Mouse (Mus musculus) liver, embryonic 11.5 days (tissue): ENCODE results near the gene Pla1a. TPM values are rescaled to one million over a fixed set of nuclear protein-coding genes. Genes with fewer than 3 reads are reported as not detected.
"Not testable (repeated sequence)": the region's sequence is repeated elsewhere in the genome, so short reads cannot be mapped to it uniquely, and the experiment has no call there.

Source experiments
- ATAC-seq: fragments of 200-750 bp; cut with Nextera tagmentation; replicated peaks from 2 replicates; pipeline ENCODE4 v1.8.0; 2017; ENCODE audit warnings: moderate number of reproducible peaks, mild to moderate bottlenecking, moderate TSS enrichment, moderate library complexity; ENCODE audit not compliant: low FRiP score
- DNase-seq: peaks from one replicate; pipeline ENCODE4 v3.0.0-alpha.2; 2017; ENCODE audit warnings: low spot score
- H3K27ac ChIP-seq: fragments of 300-500 bp; sonication (generic); 2 replicates; pipeline ENCODE4 v1.5.1; 2014; ENCODE audit warnings: mild to moderate bottlenecking, low read depth, low read length, control low read depth
- H3K27me3 ChIP-seq: fragments of 300-500 bp; sonication (generic); replicated peaks from 2 replicates; pipeline ENCODE4 v1.6.1; 2014; ENCODE audit warnings: low read length, mixed read lengths; ENCODE audit not compliant: control insufficient read depth, insufficient read depth
- H3K36me3 ChIP-seq: fragments of 300-500 bp; sonication (generic); 2 replicates; pipeline ENCODE4 v1.6.1; 2014; ENCODE audit warnings: mild to moderate bottlenecking, low read length, moderate library complexity, mixed read lengths; ENCODE audit not compliant: control insufficient read depth, insufficient read depth
- H3K4me1 ChIP-seq: fragments of 300-500 bp; sonication (generic); replicated peaks from 2 replicates; pipeline ENCODE4 v1.6.1; 2014; ENCODE audit warnings: low read length, mixed read lengths; ENCODE audit not compliant: control insufficient read depth, insufficient read depth
- H3K4me2 ChIP-seq: fragments of 300-500 bp; sonication (generic); 2 replicates; pipeline ENCODE4 v1.6.1; 2014; ENCODE audit warnings: mild to moderate bottlenecking, control low read depth, moderate library complexity
- H3K4me3 ChIP-seq: fragments of 300-500 bp; sonication (generic); 2 replicates; pipeline ENCODE4 v1.5.1; 2014; ENCODE audit warnings: low read depth, low read length, control low read depth
- H3K9ac ChIP-seq: fragments of 300-500 bp; sonication (generic); 2 replicates; pipeline ENCODE4 v1.6.1; 2014; ENCODE audit warnings: low read depth, low read length, control low read depth
- H3K9me3 ChIP-seq: fragments of 300-500 bp; sonication (generic); 2 replicates; pipeline ENCODE4 v1.6.1; 2016; ENCODE audit warnings: low read length, inconsistent platforms, mixed read lengths; ENCODE audit not compliant: control insufficient read depth
- WGBS: fragments of 180-500 bp; shearing (Covaris S2); extraction: QIAGEN DNeasy Blood & Tissue Kit; methylation state at CpG from one replicate; pipeline ENCODE4 v1.1.7; 2014; 5-methylcytosine and 5-hydroxymethylcytosine counted together
- polyA plus RNA-seq: library from polyadenylated mRNA; unstranded; fragments of >200 nt; fragmentation: Nextera tagmentation; extraction: Ambion mirVana; gene quantifications from 2 replicates; pipeline ENCODE4 v1.2.1, GENCODE M21; 2014

The Pla1a gene
- polyA plus RNA-seq, 1 experiment from 2014 or later, result 1.4 TPM

GRCm38 (mm10) chr16:38453203-38453553 is 20.2 kb upstream of the Pla1a start:
- WGBS, result 33% methylated on average over 3 of the region's 3 CpGs
- Histone ChIP-seq H3K4me2 (peak overlapping the region; percentile 71), H3K4me1 (peaks cover 11% of the 10 kb centered on the region), H3K9ac (peak overlapping the region; percentile 90), H3K4me3 (peak overlapping the region; percentile 69), H3K27ac (peak overlapping the region; percentile 88), H3K27me3 (no peaks in the 10 kb centered on the region), H3K9me3 (no peaks in the 10 kb centered on the region), H3K36me3 (peaks cover 12% of the 10 kb centered on the region; the same call in 1 of the 2 replicates)
- DNase-seq (no peak), ATAC-seq (no peak)

GRCm38 (mm10) chr16:38452442-38453202 is 19.7 kb upstream of the Pla1a start, which contains the start of gene Adprh:
Adprh (minus strand) TSS chr16:38452703.
- H3K4me3 ChIP-seq, result peak within 1 kb of the TSS; percentile 69
- no peaks in the 10 kb centered on the region for H3K27me3 ChIP-seq
- H3K27ac ChIP-seq, result peak within 1 kb of the TSS; percentile 88
- H3K9ac ChIP-seq, result peak within 1 kb of the TSS; percentile 90
- no peaks in the 10 kb centered on the region for H3K9me3 ChIP-seq
- peak within 1 kb of the TSS; percentile 71 for H3K4me2 ChIP-seq
- peak; percentile 87 for DNase-seq
- H3K36me3 ChIP-seq, result peaks cover 17% of the 10 kb centered on the region
- peak; percentile 96 for ATAC-seq
- peaks cover 11% of the 10 kb centered on the region for H3K4me1 ChIP-seq
- under 1% methylated on average over 59 of the region's 61 CpGs for WGBS

- H3K9me3 ChIP-seq, result no peaks in the 10 kb centered on the region
- DNase-seq (no peak), ATAC-seq (no peak; the same call in 1 of the 2 replicates)
- peak overlapping the region; percentile 90 for H3K9ac ChIP-seq
- peak overlapping the region; percentile 88; the same call in 1 of the 2 replicates for H3K27ac ChIP-seq
- peak overlapping the region; percentile 69 for H3K4me3 ChIP-seq
- no peaks in the 10 kb centered on the region for H3K27me3 ChIP-seq
- peaks cover 11% of the 10 kb centered on the region for H3K4me1 ChIP-seq
- peaks cover 27% of the 10 kb centered on the region for H3K36me3 ChIP-seq
- H3K4me2 ChIP-seq, result peak overlapping the region; percentile 71
- 48% methylated on average over 12 of the region's 12 CpGs for WGBS
Measured at GRCm38 (mm10) chr16:38451421-38452205, 18.7 kb upstream of the Pla1a start.

GRCm38 (mm10) chr16:38450707-38451106 is 17.8 kb upstream of the Pla1a start:
- WGBS, result 82% methylated on average over 7 of the region's 7 CpGs
- ATAC-seq, result no peak
- peak overlapping the region; percentile 35 for H3K27ac ChIP-seq
- H3K36me3 ChIP-seq, result peaks cover 36% of the 10 kb centered on the region
- no peaks in the 10 kb centered on the region for H3K27me3 ChIP-seq
- H3K4me1 ChIP-seq, result peaks cover 11% of the 10 kb centered on the region
- DNase-seq, result no peak
- no peaks in the 10 kb centered on the region for H3K9me3 ChIP-seq
- H3K9ac ChIP-seq, result no peak overlapping the region
- H3K4me2 ChIP-seq, result peak overlapping the region; percentile 25; the same call in 1 of the 2 replicates
- H3K4me3 ChIP-seq, result no peak overlapping the region

GRCm38 (mm10) chr16:38448458-38448857 is 15.5 kb upstream of the Pla1a start:
- Histone ChIP-seq H3K4me2 (no peak overlapping the region), H3K4me1 (peaks cover 9% of the 10 kb centered on the region; the same call in 1 of the 2 replicates), H3K36me3 (peaks cover 50% of the 10 kb centered on the region), H3K27ac (no peak overlapping the region), H3K27me3 (no peaks in the 10 kb centered on the region), H3K4me3 (no peak overlapping the region), H3K9me3 (no peaks in the 10 kb centered on the region), H3K9ac (no peak overlapping the region)
- ATAC-seq (no peak), DNase-seq (no peak)
- 92% methylated on average over 12 of the region's 12 CpGs for WGBS

- H3K9me3 ChIP-seq, result no peaks in the 10 kb centered on the region
- H3K4me2 ChIP-seq, result no peak overlapping the region
- H3K4me1 ChIP-seq, result peaks cover 6% of the 10 kb centered on the region; the same call in 1 of the 2 replicates
- DNase-seq (no peak), ATAC-seq (no peak)
- H3K27me3 ChIP-seq, result no peaks in the 10 kb centered on the region
- H3K4me3 ChIP-seq, result no peak overlapping the region
- WGBS, result 90% methylated on average over 21 of the region's 21 CpGs
- no peak overlapping the region for H3K9ac ChIP-seq
- no peak overlapping the region for H3K27ac ChIP-seq
- H3K36me3 ChIP-seq, result peaks cover 50% of the 10 kb centered on the region
Measured at GRCm38 (mm10) chr16:38447366-38447765, 14.4 kb upstream of the Pla1a start.

- H3K36me3 ChIP-seq, result peaks cover 50% of the 10 kb centered on the region
- not testable (repeated sequence) for H3K27ac ChIP-seq, H3K4me2 ChIP-seq, H3K27me3 ChIP-seq, H3K9ac ChIP-seq, DNase-seq, H3K4me3 ChIP-seq, ATAC-seq, H3K9me3 ChIP-seq, H3K4me1 ChIP-seq
- 91% methylated on average over 2 of the region's 2 CpGs for WGBS
Measured at GRCm38 (mm10) chr16:38446141-38446540, 13.2 kb upstream of the Pla1a start.

- H3K27me3 ChIP-seq, result no peaks in the 10 kb centered on the region
- peaks cover 50% of the 10 kb centered on the region for H3K36me3 ChIP-seq
- H3K4me3 ChIP-seq, result no peak overlapping the region
- H3K9me3 ChIP-seq, result no peaks in the 10 kb centered on the region
- DNase-seq (no peak), ATAC-seq (no peak)
- H3K27ac ChIP-seq, result no peak overlapping the region
- no peaks in the 10 kb centered on the region; the same call in 1 of the 2 replicates for H3K4me1 ChIP-seq
- no peak overlapping the region for H3K9ac ChIP-seq
- 96% methylated on average over 20 of the region's 20 CpGs for WGBS
- no peak overlapping the region for H3K4me2 ChIP-seq
Measured at GRCm38 (mm10) chr16:38445576-38445975, 12.6 kb upstream of the Pla1a start.
